Mouse (Mus musculus) bone marrow macrophage, adult 2 months (primary cell): ENCODE results near the gene Rundc1. TPM values are rescaled to one million over a fixed set of nuclear protein-coding genes. Genes with fewer than 3 reads are reported as not detected.
A peak's percentile ranks its signal among the peaks of the same experiment; 100 is the strongest.
"Not testable (repeated sequence)": the region's sequence is repeated elsewhere in the genome, so short reads cannot be mapped to it uniquely, and the experiment has no call there.

Experiments used
- H3K27ac ChIP-seq: 2 replicates; pipeline ENCODE4 v1.5.1; 2012; ENCODE audit warnings: low read depth, low read length; ENCODE audit not compliant: insufficient read depth
- H3K4me1 ChIP-seq: 2 replicates; pipeline ENCODE4 v1.6.1; 2012; ENCODE audit warnings: low read length; ENCODE audit not compliant: control insufficient read depth, insufficient read depth
- H3K4me3 ChIP-seq: 2 replicates; pipeline ENCODE4 v1.5.1; 2012; ENCODE audit warnings: mild to moderate bottlenecking, low read length, moderate library complexity; ENCODE audit not compliant: insufficient read depth
- CTCF ChIP-seq: IDR thresholded peaks from 2 replicates; pipeline ENCODE4 v1.5.1; 2012; ENCODE audit warnings: low read depth, mild to moderate bottlenecking, low read length, moderate library complexity
- POLR2A ChIP-seq: IDR thresholded peaks from 2 replicates; pipeline ENCODE4 v1.6.1; 2012; ENCODE audit warnings: mild to moderate bottlenecking, low read depth, low read length, borderline replicate concordance
- polyA plus RNA-seq: library from polyadenylated mRNA; stranded (reverse); fragments of >200 nt; gene quantifications from 2 replicates; pipeline ENCODE4 v1.2.4, GENCODE M21; 2012; ENCODE audit not compliant: missing spikeins, insufficient read depth, insufficient read length

Rundc1 gene
- polyA plus RNA-seq, 1 experiment, result 11.4 TPM

DNA sequence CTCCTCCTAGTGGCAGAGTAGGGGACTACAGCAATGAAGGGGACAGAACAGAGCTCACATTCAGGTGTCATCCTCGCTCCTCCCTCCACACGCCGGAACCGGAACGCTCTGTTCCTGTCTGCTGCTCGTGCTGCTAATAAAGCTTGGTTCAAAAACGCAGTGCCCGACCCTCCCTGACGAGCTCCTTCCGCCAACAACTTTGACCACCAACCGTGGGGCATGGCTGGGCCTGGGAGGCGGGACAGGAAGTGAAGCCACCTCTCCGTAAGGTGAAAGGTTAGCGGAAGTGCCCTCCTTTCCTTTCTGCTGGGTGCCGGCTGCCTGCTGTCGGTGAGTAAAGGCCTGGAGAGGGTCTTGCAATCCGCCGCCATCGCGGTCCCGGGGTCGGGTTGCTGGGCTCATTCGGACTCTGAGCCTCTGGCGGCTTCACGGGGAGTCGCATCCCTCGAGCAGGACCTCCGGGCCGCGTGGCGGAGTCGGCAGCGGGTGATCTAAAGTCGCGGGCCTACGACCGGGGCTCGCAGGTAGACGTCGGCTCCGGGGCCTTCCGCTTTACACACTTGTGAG is 17.3 kb downstream of the Rundc1 start, which contains the start of gene Rpl27:
Gene Rpl27 (plus strand): TSS at position 172 of the 567 bp plus-strand sequence.
- no peak for TF ChIP-seq POLR2A
- no peak for TF ChIP-seq CTCF
- Histone ChIP-seq H3K4me3 (peak within 1 kb of the TSS; percentile 84), H3K27ac (peak within 1 kb of the TSS; percentile 76)

DNA sequence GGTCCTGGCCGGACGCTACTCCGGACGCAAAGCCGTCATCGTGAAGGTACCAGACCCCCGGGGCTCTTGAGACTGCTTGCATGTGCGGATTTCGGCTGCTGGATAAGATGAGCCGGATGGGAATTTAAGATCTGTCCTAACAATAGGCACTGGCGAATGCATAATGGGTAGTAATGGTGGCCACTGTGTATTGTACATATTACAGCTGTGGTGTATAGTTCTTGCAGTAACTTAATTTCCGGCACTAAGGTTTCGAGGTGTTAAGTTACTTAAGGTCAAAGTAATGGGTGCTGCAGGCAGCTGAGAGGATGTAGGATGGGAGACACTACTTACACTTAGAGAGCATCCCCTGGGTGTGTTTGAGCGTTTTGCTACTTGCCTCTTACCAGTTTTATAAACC is 17.9 kb downstream of the Rundc1 start:
- peak overlapping the region; percentile 84 for H3K4me3 ChIP-seq
- TF ChIP-seq CTCF (no peak), POLR2A (no peak)
- H3K27ac ChIP-seq, result peak overlapping the region; percentile 76
- peaks cover 9% of the 10 kb centered on the region for H3K4me1 ChIP-seq

More for the DNA sequence above, 17.3 kb downstream of the Rundc1 start, which contains the start of gene Rpl27:
- H3K4me1 ChIP-seq, result peaks cover 9% of the 10 kb centered on the region

DNA sequence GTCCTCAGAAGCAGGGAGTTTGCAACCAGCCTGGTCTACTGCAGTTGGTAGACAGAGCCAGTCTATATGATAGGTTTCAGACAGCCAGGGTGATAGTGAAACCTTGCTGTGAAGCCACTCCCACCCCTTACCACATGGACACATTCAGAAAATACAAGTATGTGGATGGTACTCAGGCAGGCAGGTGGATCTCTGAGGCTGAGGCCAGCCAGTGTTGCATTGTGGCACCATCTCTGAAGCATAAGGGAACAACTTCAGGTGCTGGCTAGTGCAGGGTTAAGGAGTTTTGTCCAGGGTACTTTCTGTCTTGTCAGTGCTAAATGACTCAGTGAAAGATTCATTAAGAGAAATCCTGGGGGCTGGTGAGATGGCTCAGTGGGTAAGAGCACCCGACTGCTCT is 21.4 kb downstream of the Rundc1 start:
- Histone ChIP-seq H3K4me3 (no peak overlapping the region), H3K27ac (no peak overlapping the region), H3K4me1 (peaks cover 11% of the 10 kb centered on the region)
- TF ChIP-seq POLR2A (no peak), CTCF (no peak)

DNA sequence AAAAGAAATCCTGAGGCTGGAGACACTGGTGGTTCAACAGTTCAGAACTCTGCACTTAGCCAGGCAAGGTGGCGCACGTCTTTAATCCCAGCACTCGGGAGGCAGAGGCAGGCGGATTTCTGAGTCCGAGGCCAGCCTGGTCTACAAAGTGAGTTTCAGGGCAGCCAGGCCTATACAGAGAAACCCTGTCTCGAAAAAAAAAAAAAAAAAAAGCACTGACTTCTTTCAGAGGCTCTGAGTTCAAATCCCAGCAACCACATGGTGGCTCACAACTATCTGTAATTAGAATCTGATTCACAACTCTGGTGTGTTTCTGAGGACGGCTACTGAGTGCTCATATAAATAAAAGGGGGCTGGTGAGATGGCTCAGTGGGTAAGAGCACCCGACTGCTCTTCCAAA is 22.0 kb downstream of the Rundc1 start:
- H3K4me3 ChIP-seq, H3K27ac ChIP-seq: not testable (repeated sequence)
- H3K4me1 ChIP-seq, result peaks cover 16% of the 10 kb centered on the region

DNA sequence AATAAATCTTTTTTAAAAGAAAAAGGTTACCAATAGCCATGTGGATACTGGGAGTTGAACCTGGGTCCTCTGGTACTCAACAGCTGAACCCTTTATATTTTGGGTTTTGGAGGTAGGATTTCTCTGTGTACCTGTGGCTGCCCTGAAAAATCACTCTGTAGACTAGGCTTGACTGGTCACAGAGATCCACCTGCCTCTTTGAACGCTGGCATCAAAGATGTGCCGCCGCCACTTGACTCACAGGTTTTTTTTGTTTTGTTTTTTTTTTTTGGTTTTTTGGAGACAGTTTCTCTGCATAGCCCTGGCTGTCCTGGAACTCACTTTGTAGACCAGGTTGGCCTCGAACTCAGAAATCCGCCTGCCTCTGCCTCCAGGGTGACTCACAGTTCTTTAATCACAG is 22.9 kb downstream of the Rundc1 start:
- Histone ChIP-seq H3K4me1 (peaks cover 22% of the 10 kb centered on the region), H3K4me3 (no peak overlapping the region), H3K27ac (no peak overlapping the region)
- TF ChIP-seq POLR2A (no peak), CTCF (no peak)

DNA sequence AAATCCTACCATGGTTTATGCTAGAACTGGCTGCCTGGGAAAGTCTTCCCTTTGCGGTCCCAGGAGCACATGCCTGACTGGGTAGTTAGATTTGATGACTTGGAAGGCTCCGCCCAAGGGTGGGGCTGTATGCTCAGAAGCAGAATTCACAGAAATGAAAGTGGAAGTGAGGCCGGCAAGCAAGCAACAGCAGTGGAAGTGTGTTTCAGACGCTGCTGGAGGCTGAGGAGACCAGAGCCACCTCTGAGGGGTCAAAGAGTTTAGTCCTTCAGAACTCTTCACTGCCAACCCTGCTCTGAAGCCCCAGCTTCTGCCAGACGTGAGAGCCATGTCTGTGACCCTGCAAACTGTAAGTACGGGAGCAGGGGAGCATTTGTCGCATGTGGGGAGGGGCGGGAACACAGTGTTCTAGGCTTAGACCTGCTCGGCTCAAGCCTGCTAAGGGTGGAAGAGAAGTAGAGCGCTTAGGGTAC is 23.4 kb downstream of the Rundc1 start, which contains the start of gene Ifi35:
Gene Ifi35 (plus strand): TSS at position 134 of the 473 bp plus-strand sequence.
- H3K4me1 ChIP-seq, result peaks cover 21% of the 10 kb centered on the region
- H3K27ac ChIP-seq, result peak within 1 kb of the TSS; percentile 57
- TF ChIP-seq CTCF, result no peak
- no peak for TF ChIP-seq POLR2A
- peak within 1 kb of the TSS; percentile 88 for H3K4me3 ChIP-seq

DNA sequence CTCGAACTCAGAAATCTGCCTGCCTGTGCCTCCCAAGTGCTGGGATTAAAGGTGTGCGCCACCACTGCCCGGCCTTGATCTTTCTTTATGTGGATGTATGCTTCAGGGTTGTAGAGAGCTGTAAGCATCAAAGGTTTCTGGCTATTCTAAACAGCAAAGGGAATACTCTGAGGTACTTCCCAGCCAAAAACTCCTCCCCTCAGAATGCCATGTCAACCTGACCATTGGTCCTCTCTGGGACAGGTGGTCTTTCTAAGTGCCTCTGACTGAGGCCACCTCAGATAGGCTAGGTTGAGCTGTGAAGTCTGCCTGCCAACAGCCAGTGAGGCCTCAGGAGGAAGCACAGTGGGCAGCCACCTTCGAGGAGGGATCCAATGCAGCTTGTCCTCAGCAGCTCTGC is 24.0 kb downstream of the Rundc1 start:
- no peak for TF ChIP-seq POLR2A
- no peak for TF ChIP-seq CTCF
- Histone ChIP-seq H3K4me3 (peak overlapping the region; percentile 88), H3K4me1 (peaks cover 15% of the 10 kb centered on the region), H3K27ac (peak overlapping the region; percentile 57)

DNA sequence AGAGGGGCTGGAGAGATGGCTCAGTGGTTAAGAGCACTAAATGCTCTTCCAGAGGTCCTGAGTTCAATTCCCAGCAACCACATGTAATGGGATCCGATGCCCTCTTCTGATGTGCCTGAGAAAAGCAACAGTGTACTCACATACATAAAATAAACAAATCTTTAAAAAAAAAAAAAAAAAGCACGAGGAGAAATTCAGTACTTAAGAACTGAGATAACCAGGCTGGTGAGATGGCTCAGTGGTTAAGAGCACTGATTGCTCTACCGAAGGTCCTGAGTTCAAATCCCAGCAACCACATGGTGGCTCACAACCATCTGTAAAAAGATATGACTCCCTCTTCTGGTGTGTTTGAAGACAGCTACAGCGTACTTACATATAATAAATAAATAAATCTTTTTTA is 24.7 kb downstream of the Rundc1 start:
- peaks cover 13% of the 10 kb centered on the region for H3K4me1 ChIP-seq
- H3K4me3 ChIP-seq, H3K27ac ChIP-seq: not testable (repeated sequence)

DNA sequence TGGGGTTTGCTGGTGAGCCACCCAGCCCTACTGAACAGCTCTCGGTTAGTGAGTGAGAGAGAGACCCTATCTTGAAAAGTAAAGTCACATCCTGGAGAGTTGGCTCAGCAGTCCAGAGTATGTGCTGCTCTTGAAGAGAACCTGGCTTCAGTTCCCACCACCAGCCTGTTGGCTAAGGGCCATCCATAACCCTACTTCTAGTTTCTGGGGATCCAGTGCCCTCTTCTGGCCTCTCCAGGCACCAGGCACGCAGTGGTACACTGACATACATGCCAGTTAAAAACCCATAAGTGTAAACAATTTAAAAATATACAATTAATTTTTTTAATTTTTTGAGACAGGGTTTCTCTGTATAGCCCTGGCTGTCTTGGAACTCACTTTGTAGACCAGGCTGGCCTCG is 25.5 kb downstream of the Rundc1 start:
- TF ChIP-seq CTCF (peak; percentile 52; the same call in 1 of the 2 replicates), POLR2A (no peak)
- H3K4me1 ChIP-seq, result peaks cover 13% of the 10 kb centered on the region

DNA sequence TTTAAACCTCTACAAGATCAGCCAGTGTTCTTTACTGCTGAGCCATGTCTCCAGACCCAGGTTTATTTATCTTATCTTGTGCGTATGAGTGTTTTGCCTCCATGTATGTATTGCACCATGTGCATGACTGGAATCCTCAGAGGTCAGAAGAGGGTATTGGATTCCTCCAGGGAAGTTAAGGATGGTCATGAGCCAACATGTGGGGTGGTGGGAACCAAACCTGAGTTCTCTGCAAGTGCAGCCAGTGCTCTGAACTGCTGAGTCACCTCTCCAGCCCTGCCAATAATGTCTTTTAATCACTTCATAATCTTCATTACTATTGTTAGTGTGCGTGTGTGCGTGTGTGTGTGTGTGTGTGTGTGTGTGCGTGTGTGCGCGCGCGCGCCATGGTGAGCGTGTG is 26.7 kb downstream of the Rundc1 start:
- Histone ChIP-seq H3K4me1 (peaks cover 13% of the 10 kb centered on the region), H3K4me3 (no peak overlapping the region), H3K27ac (no peak overlapping the region)
- TF ChIP-seq POLR2A (no peak), CTCF (no peak)

More for the DNA sequence above, 25.5 kb downstream of the Rundc1 start:
- no peak overlapping the region for H3K27ac ChIP-seq
- no peak overlapping the region for H3K4me3 ChIP-seq

DNA sequence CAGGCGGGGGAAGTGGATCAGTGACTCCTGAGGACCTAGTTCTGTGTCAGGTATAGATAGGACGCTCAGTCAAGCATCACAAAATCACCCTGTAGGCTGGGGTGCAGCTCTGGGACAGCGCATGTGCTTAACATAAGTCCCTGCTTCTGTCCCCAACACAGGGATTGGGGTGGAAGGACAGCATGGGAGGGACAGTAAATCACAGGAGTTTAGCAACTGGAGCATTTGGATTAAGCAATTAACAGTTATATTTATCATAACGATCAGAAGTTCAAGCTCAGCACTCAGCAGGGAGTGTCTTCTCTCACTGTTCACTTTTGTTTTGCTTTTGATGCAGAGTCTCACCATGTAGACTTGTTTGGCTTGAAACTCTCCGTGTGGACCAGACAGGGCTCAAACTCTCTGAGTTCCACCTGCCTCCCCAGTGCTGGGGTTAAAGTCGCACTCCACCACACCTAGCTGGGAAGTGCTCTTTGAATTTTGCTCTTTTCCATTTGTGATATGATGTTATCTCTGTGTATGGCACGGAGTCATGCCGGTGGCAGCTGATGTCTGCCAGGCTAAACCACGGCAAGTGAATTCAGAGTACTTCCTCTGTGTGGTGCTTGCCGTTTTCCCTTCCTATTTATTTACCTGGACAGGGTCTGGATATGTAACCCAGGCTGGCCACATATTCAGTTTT is 27.3 kb downstream of the Rundc1 start:
- Histone ChIP-seq H3K4me3 (no peak overlapping the region), H3K27ac (no peak overlapping the region), H3K4me1 (peaks cover 13% of the 10 kb centered on the region)
- TF ChIP-seq CTCF (no peak), POLR2A (no peak)
